Mouse (Mus musculus): Measurements from ENCODE around the gene Cdk6. TPM values are rescaled to one million over a fixed set of nuclear protein-coding genes. Genes with fewer than 3 reads are reported as not detected.

Cdk6 gene
- total and polyA plus RNA-seq, 3 experiments = 40.4 to 171 (median 50.8) TPM

DNA sequence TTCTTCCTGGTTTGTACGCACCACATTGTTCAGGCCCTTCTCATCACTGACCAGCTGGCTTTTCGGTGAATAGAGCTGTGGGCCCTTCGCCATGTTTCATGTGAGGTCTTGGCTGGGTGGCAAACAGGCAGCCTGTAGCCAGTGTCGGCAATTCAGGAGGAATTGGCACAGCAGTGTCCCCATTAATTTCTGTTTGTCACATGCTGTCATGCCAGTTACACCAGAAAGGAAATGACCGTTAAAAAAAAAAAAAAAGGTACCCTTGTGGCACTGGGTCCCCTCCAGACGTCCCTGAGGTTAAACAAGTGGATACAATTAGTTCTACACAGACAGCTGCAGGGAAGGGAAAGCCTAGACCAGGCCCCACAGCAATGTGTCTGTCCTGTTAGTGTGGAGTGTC is 63.8 kb downstream of the Cdk6 start:
- H3K79me2 ChIP-seq (replicated peaks; ENCODE audit: control insufficient read depth, extremely low read depth, insufficient read depth, poor library complexity, severe bottlenecking) = peaks cover 68% of the 10 kb centered on the region
- H3K9me3 ChIP-seq (replicated peaks; ENCODE audit: low read length) = no peaks in the 10 kb centered on the region
- H3K9ac ChIP-seq (ENCODE audit: insufficient read depth, low read depth) = no peak overlapping the region
- dilution Hi-C loops (cut with MboI; ENCODE audit: extremely low pct_ligation_motif_present, extremely low pct_unique_long_range_greater_than_20kb, low sequenced_read_pairs) (no loop called here), in situ Hi-C loops (cut with MboI; ENCODE audit: low pct_ligation_motif_present, low pct_unique_long_range_greater_than_20kb, low sequenced_read_pairs) (no loop called here)
- no peak for DNase-seq (ENCODE audit: extremely low read depth)
- H3K4me1 ChIP-seq (ENCODE audit: control insufficient read depth in 1 of 2, insufficient read depth in 2 of 2) = peaks cover 8 to 24% of the 10 kb centered on the region in 2 experiments; a peak in 3 of 4 replicates
- TF ChIP-seq RCOR1 (conservative IDR thresholded peaks at IDR 0.05; ENCODE audit: low read depth, low read length) (no peak), NRF1 (IDR thresholded peaks at IDR 0.05; ENCODE audit: low read depth, low read length) (no peak), POLR2A (IDR thresholded peaks at IDR 0.05; ENCODE audit: low read depth, low read length) (no peak), NELFE (IDR thresholded peaks at IDR 0.05; ENCODE audit: low read depth, low read length) (no peak), ZC3H11A (IDR thresholded peaks at IDR 0.05; ENCODE audit: low read depth, low read length) (no peak), E2F4 (IDR thresholded peaks at IDR 0.05; ENCODE audit: insufficient replicate concordance, low read depth, low read length) (no peak), CHD1 (IDR thresholded peaks at IDR 0.05; ENCODE audit: low read depth, low read length) (no peak), EP300 (IDR thresholded peaks at IDR 0.05; ENCODE audit: low read length) (no peak), POLR2AphosphoS2 (IDR thresholded peaks at IDR 0.05; ENCODE audit: low read depth, low read length) (no peak), TBP (conservative IDR thresholded peaks at IDR 0.05; ENCODE audit: low read depth, low read length) (no peak), TCF12 (IDR thresholded peaks at IDR 0.05; ENCODE audit: low read depth, low read length) (no peak)
- H3K27ac ChIP-seq (ENCODE audit: insufficient read depth, low read depth) = no peak overlapping the region
- H3K4me3 ChIP-seq (replicated peaks in 1 of 3; ENCODE audit: low read depth in 2 of 3, low read length in 2 of 3, poor library complexity in 1 of 3) = no peak overlapping the region
- H3K36me3 ChIP-seq (replicated peaks in 1 of 2; ENCODE audit: control insufficient read depth in 1 of 2, insufficient read depth in 1 of 2, low read length in 1 of 2) = peaks cover 10 to 16% of the 10 kb centered on the region in 2 experiments
- H3K4me2 ChIP-seq (ENCODE audit: insufficient read depth, low read depth, poor library complexity, severe bottlenecking) = no peak overlapping the region
- H3K27me3 ChIP-seq (replicated peaks) = no peaks in the 10 kb centered on the region

DNA sequence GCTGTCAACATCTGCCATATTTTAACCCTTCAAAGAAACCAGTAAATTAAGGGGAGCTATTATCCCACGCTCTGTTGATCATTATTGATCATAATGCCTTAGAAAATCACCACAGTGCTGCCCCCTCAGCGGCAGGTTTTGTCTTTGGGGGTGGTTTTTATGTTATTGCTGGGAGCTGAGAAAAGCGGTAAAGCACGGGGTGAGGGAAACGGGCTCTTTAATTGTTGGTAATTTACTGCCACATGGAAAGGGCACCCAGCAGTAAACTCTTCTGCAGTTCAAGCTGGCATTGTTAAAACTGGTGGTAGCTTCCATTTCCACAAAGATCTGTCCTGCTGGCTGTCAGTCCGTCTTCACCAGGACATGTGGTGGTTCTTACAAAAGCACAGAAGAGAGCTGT is 64.2 kb downstream of the Cdk6 start:
- peaks cover 66% of the 10 kb centered on the region for H3K79me2 ChIP-seq (replicated peaks; ENCODE audit: control insufficient read depth, extremely low read depth, insufficient read depth, poor library complexity, severe bottlenecking)
- H3K9ac ChIP-seq (ENCODE audit: insufficient read depth, low read depth) = no peak overlapping the region
- H3K4me1 ChIP-seq (ENCODE audit: control insufficient read depth in 1 of 2, insufficient read depth in 2 of 2) = peaks cover 8 to 24% of the 10 kb centered on the region in 2 experiments; a peak in 3 of 4 replicates
- in situ Hi-C loops (cut with MboI; ENCODE audit: low pct_ligation_motif_present, low pct_unique_long_range_greater_than_20kb, low sequenced_read_pairs) (no loop called here), dilution Hi-C loops (cut with MboI; ENCODE audit: extremely low pct_ligation_motif_present, extremely low pct_unique_long_range_greater_than_20kb, low sequenced_read_pairs) (no loop called here)
- no peak for TF ChIP-seq ZNF384 (IDR thresholded peaks at IDR 0.05; ENCODE audit: low read depth, low read length)
- TF ChIP-seq MXI1 (IDR thresholded peaks at IDR 0.05; ENCODE audit: low read depth, low read length) = no peak
- TF ChIP-seq NELFE (IDR thresholded peaks at IDR 0.05; ENCODE audit: low read depth, low read length) = no peak
- TF ChIP-seq USF2 (conservative IDR thresholded peaks at IDR 0.05; ENCODE audit: low read depth, low read length) = no peak
- DNase-seq (ENCODE audit: extremely low read depth) = no peak
- H3K36me3 ChIP-seq (replicated peaks in 1 of 2; ENCODE audit: control insufficient read depth in 1 of 2, insufficient read depth in 1 of 2, low read length in 1 of 2) = peaks cover 7 to 16% of the 10 kb centered on the region in 2 experiments
- no peak overlapping the region for H3K4me2 ChIP-seq (ENCODE audit: insufficient read depth, low read depth, poor library complexity, severe bottlenecking)
- no peak overlapping the region for H3K4me3 ChIP-seq (replicated peaks in 1 of 3; ENCODE audit: low read depth in 2 of 3, low read length in 2 of 3, poor library complexity in 1 of 3)
- no peaks in the 10 kb centered on the region for H3K27me3 ChIP-seq (replicated peaks)
- H3K27ac ChIP-seq (ENCODE audit: insufficient read depth, low read depth) = no peak overlapping the region
- no peaks in the 10 kb centered on the region for H3K9me3 ChIP-seq (replicated peaks; ENCODE audit: low read length)

DNA sequence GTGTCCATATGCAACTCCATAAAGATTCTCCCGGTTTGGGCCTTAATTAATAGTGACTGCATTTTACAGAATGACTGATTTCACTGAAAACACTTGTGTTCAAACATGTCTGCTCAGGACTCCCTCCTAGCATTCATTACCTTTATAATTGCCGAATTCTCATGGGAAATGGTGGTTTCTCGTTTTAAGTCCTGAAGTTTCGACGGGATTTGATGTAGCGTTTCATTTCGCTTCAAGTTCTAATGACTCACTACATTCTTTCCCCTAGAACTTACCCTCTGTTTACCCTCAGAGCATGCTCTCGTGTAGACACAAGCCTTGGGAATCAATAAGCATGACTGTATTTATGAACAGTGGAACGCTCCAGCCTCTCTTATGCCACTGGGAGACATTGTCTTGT is 66.6 kb downstream of the Cdk6 start:
- H3K9me3 ChIP-seq (replicated peaks; ENCODE audit: low read length) = no peaks in the 10 kb centered on the region
- dilution Hi-C loops (cut with MboI; ENCODE audit: extremely low pct_ligation_motif_present, extremely low pct_unique_long_range_greater_than_20kb, low sequenced_read_pairs) = no loop called here
- in situ Hi-C loops (cut with MboI; ENCODE audit: low pct_ligation_motif_present, low pct_unique_long_range_greater_than_20kb, low sequenced_read_pairs) = no loop called here
- H3K4me2 ChIP-seq (ENCODE audit: insufficient read depth, low read depth, poor library complexity, severe bottlenecking) = no peak overlapping the region
- no peak for DNase-seq (ENCODE audit: extremely low read depth)
- H3K36me3 ChIP-seq (replicated peaks in 1 of 2; ENCODE audit: control insufficient read depth in 1 of 2, insufficient read depth in 1 of 2, low read length in 1 of 2) = peaks cover 13 to 23% of the 10 kb centered on the region in 2 experiments
- H3K27ac ChIP-seq (ENCODE audit: insufficient read depth, low read depth) = no peak overlapping the region
- no peak overlapping the region for H3K4me3 ChIP-seq (replicated peaks in 1 of 3; ENCODE audit: low read depth in 2 of 3, low read length in 2 of 3, poor library complexity in 1 of 3)
- H3K27me3 ChIP-seq (replicated peaks) = no peaks in the 10 kb centered on the region
- peaks cover 77% of the 10 kb centered on the region for H3K79me2 ChIP-seq (replicated peaks; ENCODE audit: control insufficient read depth, extremely low read depth, insufficient read depth, poor library complexity, severe bottlenecking)
- H3K9ac ChIP-seq (ENCODE audit: insufficient read depth, low read depth) = no peak overlapping the region
- H3K4me1 ChIP-seq (ENCODE audit: control insufficient read depth in 1 of 2, insufficient read depth in 2 of 2) = peaks cover 8 to 28% of the 10 kb centered on the region in 2 experiments; a peak in 3 of 4 replicates
- TF ChIP-seq SMC3 (IDR thresholded peaks at IDR 0.05; ENCODE audit: low read depth, low read length) (no peak), CHD1 (IDR thresholded peaks at IDR 0.05; ENCODE audit: low read depth, low read length) (no peak), E2F4 (IDR thresholded peaks at IDR 0.05; ENCODE audit: insufficient replicate concordance, low read depth, low read length) (no peak), HCFC1 (IDR thresholded peaks at IDR 0.05; ENCODE audit: low read depth, low read length) (no peak), MAX (IDR thresholded peaks at IDR 0.05; ENCODE audit: low read length) (no peak), USF2 (conservative IDR thresholded peaks at IDR 0.05; ENCODE audit: low read depth, low read length) (no peak), ZNF384 (IDR thresholded peaks at IDR 0.05; ENCODE audit: low read depth, low read length) (no peak), IRF4 (IDR thresholded peaks at IDR 0.05; ENCODE audit: low read depth, low read length) (no peak), ZMIZ1 (IDR thresholded peaks at IDR 0.05; ENCODE audit: low read depth, low read length) (no peak), ZC3H11A (IDR thresholded peaks at IDR 0.05; ENCODE audit: low read depth, low read length) (no peak), SIN3A (IDR thresholded peaks at IDR 0.05; ENCODE audit: low read length) (no peak), JUN (IDR thresholded peaks at IDR 0.05; ENCODE audit: insufficient read depth, low read depth, low read length) (no peak)

All from CH12.LX (cell line).